Mouse (Mus musculus): ENCODE data around the gene Inf2. TPM values are rescaled to one million over a fixed set of nuclear protein-coding genes. Genes with fewer than 3 reads are reported as not detected.

Gene Inf2
- polyA plus RNA-seq, 1 experiment: 2.9 TPM

DNA sequence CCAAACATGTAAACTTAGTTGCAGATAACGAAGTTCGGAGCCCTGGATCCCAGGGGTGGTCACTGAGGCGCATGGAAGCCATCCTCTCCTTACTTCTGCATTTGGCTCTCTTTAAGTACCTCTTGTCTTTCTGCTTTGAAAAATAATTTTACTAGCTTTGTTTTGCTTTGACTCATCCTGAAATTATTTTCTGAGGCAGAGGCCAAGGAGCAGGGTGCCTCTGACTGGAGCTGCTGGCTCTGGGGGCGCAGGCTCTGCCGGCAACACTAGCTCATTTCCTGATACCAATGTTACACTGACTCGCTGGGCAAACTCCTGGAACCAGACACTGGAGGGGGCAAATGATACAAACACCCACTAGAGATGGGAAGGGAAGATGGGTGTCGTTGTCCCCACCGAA, 8.7 kb upstream of the Inf2 start:
- TF ChIP-seq POLR2A (IDR thresholded peaks at IDR 0.05; ENCODE audit: control insufficient read depth, low read depth, low read length): no peak
- no peak for TF ChIP-seq CTCF (IDR thresholded peaks at IDR 0.05; ENCODE audit: control insufficient read depth, insufficient read depth, insufficient replicate concordance, low read depth, low read length)
- H3K27me3 ChIP-seq (ENCODE audit: control insufficient read depth, insufficient read depth, low read length): no peaks in the 10 kb centered on the region
- H3K36me3 ChIP-seq (ENCODE audit: control insufficient read depth, insufficient read depth, low read length): no peaks in the 10 kb centered on the region
- H3K4me1 ChIP-seq (ENCODE audit: control insufficient read depth, insufficient read depth, low read length): no peaks in the 10 kb centered on the region; the same call in 1 of the 2 replicates
- no peak overlapping the region for H3K4me3 ChIP-seq (ENCODE audit: control insufficient read depth, low read depth, low read length)
- no peak overlapping the region for H3K27ac ChIP-seq (ENCODE audit: control insufficient read depth, insufficient read depth, low read depth, low read length)

- Histone ChIP-seq H3K27me3 (ENCODE audit: control insufficient read depth, insufficient read depth, low read length) (no peaks in the 10 kb centered on the region), H3K4me3 (ENCODE audit: control insufficient read depth, low read depth, low read length) (no peak overlapping the region), H3K36me3 (ENCODE audit: control insufficient read depth, insufficient read depth, low read length) (no peaks in the 10 kb centered on the region), H3K27ac (ENCODE audit: control insufficient read depth, insufficient read depth, low read depth, low read length) (no peak overlapping the region), H3K4me1 (ENCODE audit: control insufficient read depth, insufficient read depth, low read length) (no peaks in the 10 kb centered on the region; the same call in 1 of the 2 replicates)
- TF ChIP-seq POLR2A (IDR thresholded peaks at IDR 0.05; ENCODE audit: control insufficient read depth, low read depth, low read length) (no peak), CTCF (IDR thresholded peaks at IDR 0.05; ENCODE audit: control insufficient read depth, insufficient read depth, insufficient replicate concordance, low read depth, low read length) (no peak)
These were observed 7.5 kb upstream of the Inf2 start for GRCm38 (mm10) chr12:112581113-112581512.

DNA sequence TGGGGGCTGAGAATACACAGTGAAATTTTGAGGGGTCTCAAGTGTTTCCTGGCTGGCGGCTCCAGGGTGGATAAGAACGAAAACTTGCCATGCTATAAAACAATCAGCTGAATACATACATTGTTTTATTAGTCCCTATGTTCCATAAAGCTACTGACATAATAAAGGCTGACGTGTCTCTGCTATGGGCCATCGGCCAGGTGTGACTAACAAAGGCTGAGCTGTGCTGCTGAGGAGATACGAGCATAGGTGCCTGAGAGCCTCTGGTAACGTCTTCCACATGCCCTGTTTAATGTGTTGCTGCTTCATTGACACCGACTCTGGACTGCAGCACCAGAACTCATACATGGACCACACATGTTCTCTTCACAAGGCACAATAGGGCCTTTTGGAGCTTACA, 3.6 kb upstream of the Inf2 start:
- H3K36me3 ChIP-seq (ENCODE audit: control insufficient read depth, insufficient read depth, low read length): no peaks in the 10 kb centered on the region
- H3K27me3 ChIP-seq (ENCODE audit: control insufficient read depth, insufficient read depth, low read length): no peaks in the 10 kb centered on the region
- H3K4me3 ChIP-seq (ENCODE audit: control insufficient read depth, low read depth, low read length): no peak overlapping the region
- TF ChIP-seq CTCF (IDR thresholded peaks at IDR 0.05; ENCODE audit: control insufficient read depth, insufficient read depth, insufficient replicate concordance, low read depth, low read length) (no peak), POLR2A (IDR thresholded peaks at IDR 0.05; ENCODE audit: control insufficient read depth, low read depth, low read length) (no peak)
- H3K27ac ChIP-seq (ENCODE audit: control insufficient read depth, insufficient read depth, low read depth, low read length): no peak overlapping the region
- peaks cover 19% of the 10 kb centered on the region for H3K4me1 ChIP-seq (ENCODE audit: control insufficient read depth, insufficient read depth, low read length)

GRCm38 (mm10) chr12:112585924-112586538, 2.6 kb upstream of the Inf2 start:
- H3K27me3 ChIP-seq (ENCODE audit: control insufficient read depth, insufficient read depth, low read length): no peaks in the 10 kb centered on the region
- H3K4me1 ChIP-seq (ENCODE audit: control insufficient read depth, insufficient read depth, low read length): peaks cover 19% of the 10 kb centered on the region

GRCm38 (mm10) chr12:112587125-112588124, 1.2 kb upstream of the Inf2 start:
- Histone ChIP-seq H3K27me3 (ENCODE audit: control insufficient read depth, insufficient read depth, low read length) (no peaks in the 10 kb centered on the region), H3K36me3 (ENCODE audit: control insufficient read depth, insufficient read depth, low read length) (no peaks in the 10 kb centered on the region), H3K4me1 (ENCODE audit: control insufficient read depth, insufficient read depth, low read length) (peaks cover 19% of the 10 kb centered on the region), H3K27ac (ENCODE audit: control insufficient read depth, insufficient read depth, low read depth, low read length) (no peak overlapping the region), H3K4me3 (ENCODE audit: control insufficient read depth, low read depth, low read length) (no peak overlapping the region)
- no peak for TF ChIP-seq POLR2A (IDR thresholded peaks at IDR 0.05; ENCODE audit: control insufficient read depth, low read depth, low read length)
- TF ChIP-seq CTCF (IDR thresholded peaks at IDR 0.05; ENCODE audit: control insufficient read depth, insufficient read depth, insufficient replicate concordance, low read depth, low read length): no peak

More at GRCm38 (mm10) chr12:112585924-112586538, 2.6 kb upstream of the Inf2 start:
- TF ChIP-seq CTCF (IDR thresholded peaks at IDR 0.05; ENCODE audit: control insufficient read depth, insufficient read depth, insufficient replicate concordance, low read depth, low read length): no peak
- no peak for TF ChIP-seq POLR2A (IDR thresholded peaks at IDR 0.05; ENCODE audit: control insufficient read depth, low read depth, low read length)
- Histone ChIP-seq H3K36me3 (ENCODE audit: control insufficient read depth, insufficient read depth, low read length) (no peaks in the 10 kb centered on the region), H3K4me3 (ENCODE audit: control insufficient read depth, low read depth, low read length) (no peak overlapping the region), H3K27ac (ENCODE audit: control insufficient read depth, insufficient read depth, low read depth, low read length) (no peak overlapping the region)

- Histone ChIP-seq H3K4me3 (ENCODE audit: control insufficient read depth, low read depth, low read length) (peak overlapping the region; percentile 76), H3K36me3 (ENCODE audit: control insufficient read depth, insufficient read depth, low read length) (no peaks in the 10 kb centered on the region), H3K27me3 (ENCODE audit: control insufficient read depth, insufficient read depth, low read length) (no peaks in the 10 kb centered on the region), H3K4me1 (ENCODE audit: control insufficient read depth, insufficient read depth, low read length) (peaks cover 19% of the 10 kb centered on the region), H3K27ac (ENCODE audit: control insufficient read depth, insufficient read depth, low read depth, low read length) (no peak overlapping the region)
- TF ChIP-seq POLR2A (IDR thresholded peaks at IDR 0.05; ENCODE audit: control insufficient read depth, low read depth, low read length): no peak
- no peak for TF ChIP-seq CTCF (IDR thresholded peaks at IDR 0.05; ENCODE audit: control insufficient read depth, insufficient read depth, insufficient replicate concordance, low read depth, low read length)
These were observed 1.1 kb downstream of the Inf2 start for GRCm38 (mm10) chr12:112589491-112590191.
